Mouse (Mus musculus) erythroblast, embryonic 14.5 days (primary cell): Measurements from ENCODE around the gene Gm5800.

Experiments used
- GATA1 ChIP-seq: IDR thresholded peaks from 2 replicates; pipeline ENCODE4 v1.6.1; 2012; ENCODE audit warnings: low read length, inconsistent platforms, mixed read lengths
- TAL1 ChIP-seq: IDR thresholded peaks from 3 replicates; pipeline ENCODE4 v1.6.1; 2012; ENCODE audit warnings: low read length, inconsistent platforms, mixed read lengths

DNA sequence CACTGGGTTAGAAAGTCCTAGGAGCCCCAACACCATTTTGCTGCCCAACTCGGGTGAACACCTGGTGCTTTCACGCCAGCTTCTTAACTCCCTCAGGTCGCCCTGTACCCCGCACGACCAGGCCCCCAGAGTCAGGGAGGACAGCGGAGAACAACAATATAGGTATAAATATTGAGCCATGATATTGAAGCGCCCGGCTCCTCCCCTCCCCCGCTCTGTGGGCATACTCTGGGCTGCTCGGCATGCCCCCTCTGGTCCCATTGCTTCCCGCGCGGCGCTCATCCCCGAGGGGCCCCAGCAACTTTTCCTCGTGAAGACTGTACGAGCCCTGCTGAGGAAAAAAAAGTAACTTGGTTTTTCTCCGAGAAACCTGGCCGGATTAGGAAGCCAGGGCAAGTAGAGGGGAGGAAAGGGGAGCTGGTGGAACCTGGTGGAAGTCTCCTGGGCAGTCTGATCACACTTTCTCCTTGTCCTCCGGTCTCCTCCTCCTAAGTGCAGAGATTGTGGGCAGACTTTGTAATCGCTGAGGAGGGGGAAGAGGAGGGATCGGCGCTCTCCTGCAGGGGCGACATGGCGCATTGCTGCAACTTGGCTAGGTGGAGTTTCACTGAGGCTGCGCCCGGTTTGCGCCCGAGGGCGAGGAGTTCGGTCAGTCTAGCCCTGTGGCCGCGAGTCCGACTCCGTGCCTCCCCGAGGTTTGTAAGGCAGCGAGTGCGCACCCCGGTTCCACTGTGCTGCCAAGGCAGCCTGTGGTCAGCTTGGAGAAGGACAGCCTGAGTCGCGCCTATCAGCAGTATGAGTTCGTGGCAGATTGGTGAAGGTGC lies 23.6 kb upstream of the Gm5800 start:
- TF ChIP-seq GATA1 (no peak), TAL1 (no peak)
